13 mouse cellular contexts compared by ENCODE assay signal in genomic region chr17:79069766-79070480, GRCm38 (mm10). TPM values are rescaled to one million over a fixed set of nuclear protein-coding genes. Genes with fewer than 3 reads are reported as not detected.
A peak's percentile ranks its signal among the peaks of the same experiment; 100 is the strongest.
DNase-seq lines count a peak whose midpoint lies in the region; ATAC-seq and TF ChIP-seq lines count a peak whose summit lies in the region.
"Had no signal": no experiment of that assay in that cellular context is flagged by ENCODE, and none has a peak within 500 bp of the region (broad histone marks: within the 10 kb centered on the region; RNA-seq: fewer than 3 reads in every experiment).

No protein-coding gene starts in this region.

- TF ChIP-seq POLR2A in liver, adult 2 months (IDR thresholded peaks at IDR 0.05; ENCODE audit: extremely low read depth, insufficient read depth, low read length): no peak

- ATAC-seq in liver, embryonic 11.5 days (replicated peaks; ENCODE audit: low FRiP score): no peak
- ATAC-seq in stomach, postnatal 0 days (ENCODE audit: low FRiP score, low TSS enrichment): no peak
- ATAC-seq in heart, embryonic 12.5 days (ENCODE audit: insufficient number of reproducible peaks, low FRiP score): no peak
- no peak for ATAC-seq in intestine, embryonic 16.5 days
- ATAC-seq: forebrain, embryonic 14.5 days had no signal

- no peaks in the 10 kb centered on the region for H3K36me3 ChIP-seq in liver, adult 2 months (ENCODE audit: control insufficient read depth, insufficient read depth, low read length)
- no peaks in the 10 kb centered on the region for H3K36me3 ChIP-seq in liver, embryonic 11.5 days (ENCODE audit: control insufficient read depth, insufficient read depth, low read length)
- H3K36me3 ChIP-seq in stomach, postnatal 0 days (ENCODE audit: control insufficient read depth, insufficient read depth, low read length): no peaks in the 10 kb centered on the region
- no peaks in the 10 kb centered on the region for H3K36me3 ChIP-seq in heart, embryonic 12.5 days
- H3K36me3 ChIP-seq in intestine, embryonic 16.5 days (ENCODE audit: control insufficient read depth, insufficient read depth, low read length): no peaks in the 10 kb centered on the region
- H3K36me3 ChIP-seq: heart, embryonic 13.5 days had no signal

- no peak for TF ChIP-seq CTCF in liver, adult 2 months (IDR thresholded peaks at IDR 0.05; ENCODE audit: low read depth, low read length)
- TF ChIP-seq CTCF in stomach, postnatal 0 days (IDR thresholded peaks at IDR 0.05; ENCODE audit: low read depth): no peak

- no peak for TF ChIP-seq EP300 in stomach, postnatal 0 days (optimal IDR thresholded peaks at IDR 0.05)

- no peaks in the 10 kb centered on the region for H3K79me2 ChIP-seq in liver, adult 2 months (ENCODE audit: control insufficient read depth, insufficient read depth, low read length)

- WGBS in liver, adult 2 months: 23% methylated on average over 14 of the region's 14 CpGs
- WGBS in liver, embryonic 11.5 days: 82% methylated on average over 14 of the region's 14 CpGs
- 62% methylated on average over 14 of the region's 14 CpGs for WGBS in stomach, postnatal 0 days
- 79% methylated on average over 14 of the region's 14 CpGs for WGBS in heart, embryonic 12.5 days
- WGBS in intestine, embryonic 16.5 days: 77% methylated on average over 14 of the region's 14 CpGs

- no peaks in the 10 kb centered on the region for H3K27me3 ChIP-seq in liver, adult 2 months (ENCODE audit: control insufficient read depth, insufficient read depth, low read length)
- H3K27me3 ChIP-seq in liver, embryonic 11.5 days (replicated peaks; ENCODE audit: control insufficient read depth, insufficient read depth, low read length): no peaks in the 10 kb centered on the region
- H3K27me3 ChIP-seq in stomach, postnatal 0 days (ENCODE audit: control insufficient read depth, insufficient read depth, low read length): no peaks in the 10 kb centered on the region
- no peaks in the 10 kb centered on the region for H3K27me3 ChIP-seq in heart, embryonic 12.5 days (replicated peaks)
- H3K27me3 ChIP-seq in intestine, embryonic 16.5 days (replicated peaks; ENCODE audit: control insufficient read depth, insufficient read depth, low read length): no peaks in the 10 kb centered on the region
- H3K27me3 ChIP-seq: CH12.LX; heart, embryonic 13.5 days had no signal

- peak; percentile 93 for DNase-seq in liver, adult 2 months (ENCODE audit: extremely low read depth, low read depth, low spot score)
- no peak for DNase-seq in liver, embryonic 11.5 days (ENCODE audit: low spot score)
- peak; percentile 18 to 21 for DNase-seq in frontal cortex, postnatal 14 days (ENCODE audit: low spot score in 2 of 2)
- DNase-seq in left cerebral cortex, postnatal 25 days (ENCODE audit: low spot score in 2 of 2): peak; percentile 41 to 77
- no peak for DNase-seq in stomach, postnatal 0 days (ENCODE audit: low spot score)
- DNase-seq: cerebellum, postnatal 14 days; thymus, adult 18-20 months had no signal

- no peak overlapping the region for H3K4me2 ChIP-seq in liver, embryonic 11.5 days
- H3K4me2 ChIP-seq in stomach, postnatal 0 days (replicated peaks; ENCODE audit: low read depth): no peak overlapping the region
- no peak overlapping the region for H3K4me2 ChIP-seq in heart, embryonic 12.5 days
- no peak overlapping the region for H3K4me2 ChIP-seq in intestine, embryonic 16.5 days (ENCODE audit: low read depth, low read length)
- H3K4me2 ChIP-seq: heart, embryonic 13.5 days had no signal

- intact Hi-C loops in left cerebral cortex, postnatal 25 days (cut with DNase I): no loop called here

- H3K4me3 ChIP-seq in liver, adult 2 months (ENCODE audit: insufficient read depth, low read depth, low read length): no peak overlapping the region
- no peak overlapping the region for H3K4me3 ChIP-seq in liver, embryonic 11.5 days (ENCODE audit: low read depth, low read length)
- no peak overlapping the region for H3K4me3 ChIP-seq in stomach, postnatal 0 days (ENCODE audit: low read depth, low read length)
- no peak overlapping the region for H3K4me3 ChIP-seq in heart, embryonic 12.5 days
- no peak overlapping the region for H3K4me3 ChIP-seq in intestine, embryonic 16.5 days (ENCODE audit: low read length)
- H3K4me3 ChIP-seq: heart, embryonic 13.5 days had no signal

- H3K27ac ChIP-seq in liver, adult 2 months (replicated peaks; ENCODE audit: insufficient read depth, low read depth, low read length): peak overlapping the region; percentile 75
- no peak overlapping the region for H3K27ac ChIP-seq in liver, embryonic 11.5 days (ENCODE audit: low read depth, low read length)
- peak overlapping the region; percentile 46 for H3K27ac ChIP-seq in stomach, postnatal 0 days (replicated peaks)
- H3K27ac ChIP-seq in heart, embryonic 12.5 days (ENCODE audit: poor library complexity, severe bottlenecking): no peak overlapping the region
- no peak overlapping the region for H3K27ac ChIP-seq in intestine, embryonic 16.5 days (ENCODE audit: low read length)
- H3K27ac ChIP-seq: heart, embryonic 13.5 days; hindbrain, postnatal 0 days had no signal

- no peak overlapping the region for H3K9ac ChIP-seq in liver, adult 2 months (ENCODE audit: low read depth, low read length)
- no peak overlapping the region for H3K9ac ChIP-seq in liver, embryonic 11.5 days (ENCODE audit: low read depth, low read length)
- H3K9ac ChIP-seq in stomach, postnatal 0 days (ENCODE audit: low read length): no peak overlapping the region
- no peak overlapping the region for H3K9ac ChIP-seq in heart, embryonic 12.5 days
- H3K9ac ChIP-seq in intestine, embryonic 16.5 days (ENCODE audit: low read depth, low read length): no peak overlapping the region
- H3K9ac ChIP-seq: heart, embryonic 13.5 days had no signal

- H3K4me1 ChIP-seq in liver, adult 2 months (ENCODE audit: control insufficient read depth, insufficient read depth, low read length): peaks cover 19% of the 10 kb centered on the region
- H3K4me1 ChIP-seq in liver, embryonic 11.5 days (replicated peaks; ENCODE audit: control insufficient read depth, insufficient read depth, low read length): no peaks in the 10 kb centered on the region
- H3K4me1 ChIP-seq in stomach, postnatal 0 days (replicated peaks; ENCODE audit: control insufficient read depth, insufficient read depth): no peaks in the 10 kb centered on the region
- peaks cover 3% of the 10 kb centered on the region for H3K4me1 ChIP-seq in heart, embryonic 12.5 days (replicated peaks)
- H3K4me1 ChIP-seq in intestine, embryonic 16.5 days (ENCODE audit: control insufficient read depth, insufficient read depth, low read length): no peaks in the 10 kb centered on the region; the same call in 1 of the 2 replicates

- H3K9me3 ChIP-seq in liver, embryonic 11.5 days (ENCODE audit: control insufficient read depth, low read length): no peaks in the 10 kb centered on the region
- no peaks in the 10 kb centered on the region for H3K9me3 ChIP-seq in stomach, postnatal 0 days (ENCODE audit: control insufficient read depth, low read length)
- H3K9me3 ChIP-seq in heart, embryonic 12.5 days (replicated peaks): no peaks in the 10 kb centered on the region
- no peaks in the 10 kb centered on the region for H3K9me3 ChIP-seq in intestine, embryonic 16.5 days (ENCODE audit: control insufficient read depth, low read length)
- H3K9me3 ChIP-seq: heart, embryonic 13.5 days had no signal

RNA-seq across cellular contexts. Expression of gene Qpct, which starts 18.2 kb away (rescaled TPM):
- 17.6 and 26.6 TPM in 2 replicates for total RNA-seq in liver, adult 2 months (2014; rRNA removed)
- polyA plus RNA-seq in liver, adult 2 months (2012; rRNA removed): 9.8 and 12.1 TPM in 2 replicates
- polyA plus RNA-seq in liver, embryonic 11.5 days (2014; fragmentation: Nextera tagmentation; extraction: Ambion mirVana): 7.5 and 10.3 TPM in 2 replicates
- total RNA-seq in left cerebral cortex, postnatal 25 days (2021): 10 to 100 TPM in 1 of 2 experiments, 1 to 10 TPM in 1; 9.0 to 10.5 TPM
- 23.6 and 23.7 TPM in 2 replicates for polyA plus RNA-seq in stomach, postnatal 0 days (2015; fragmentation: Nextera tagmentation; extraction: Ambion mirVana)
- 50.0 and 51.7 TPM in 2 replicates for polyA plus RNA-seq in heart, embryonic 12.5 days (2016; fragmentation: Nextera tagmentation; extraction: Ambion mirVana)
- 11.6 and 13.3 TPM in 2 replicates for polyA plus RNA-seq in intestine, embryonic 16.5 days (2015; fragmentation: Nextera tagmentation; extraction: Ambion mirVana)
- total RNA-seq: CH12.LX had no signal

RNA-seq across cellular contexts. Expression of gene Prkd3, which starts 49.3 kb away (rescaled TPM):
- 191 and 211 TPM in 2 replicates for total RNA-seq in liver, adult 2 months (2014; rRNA removed)
- 71.8 and 79.6 TPM in 2 replicates for polyA plus RNA-seq in liver, adult 2 months (2012; rRNA removed)
- polyA plus RNA-seq in liver, embryonic 11.5 days (2014; fragmentation: Nextera tagmentation; extraction: Ambion mirVana): 21.8 and 24.8 TPM in 2 replicates
- 10 to 100 TPM in 1 of 2 experiments, 1 to 10 TPM in 1; 9.7 to 10.8 TPM for total RNA-seq in left cerebral cortex, postnatal 25 days (2021)
- 10.8 and 11.4 TPM in 2 replicates for polyA plus RNA-seq in stomach, postnatal 0 days (2015; fragmentation: Nextera tagmentation; extraction: Ambion mirVana)
- 35.4 and 37.5 TPM in 2 replicates for polyA plus RNA-seq in heart, embryonic 12.5 days (2016; fragmentation: Nextera tagmentation; extraction: Ambion mirVana)
- polyA plus RNA-seq in intestine, embryonic 16.5 days (2015; fragmentation: Nextera tagmentation; extraction: Ambion mirVana): 21.1 and 21.9 TPM in 2 replicates
- total RNA-seq: CH12.LX had no signal

Comparison
In these comparisons a context has a peak if more than half of its experiments do, and no peak if none do; other contexts are left out.
1. DNase-seq: peak in liver, adult 2 months (single experiment), frontal cortex, postnatal 14 days (2 of 2) and left cerebral cortex, postnatal 25 days (2 of 2); none in liver, embryonic 11.5 days (single experiment) and stomach, postnatal 0 days (single experiment).
2. H3K27ac ChIP-seq: peak in liver, adult 2 months (single experiment) and stomach, postnatal 0 days (single experiment); none in liver, embryonic 11.5 days (single experiment), heart, embryonic 12.5 days (single experiment) and intestine, embryonic 16.5 days (single experiment).